8 mouse cellular contexts compared by ENCODE assay signal in genomic region chr2:154223265-154223916, GRCm38 (mm10). TPM values are rescaled to one million over a fixed set of nuclear protein-coding genes. Genes with fewer than 3 reads are reported as not detected.
A peak's percentile ranks its signal among the peaks of the same experiment; 100 is the strongest.
DNase-seq lines count a peak whose midpoint lies in the region; ATAC-seq lines count a peak whose summit lies in the region.

Bpifb5 (plus strand) TSS chr2:154223742.

- H3K4me3 ChIP-seq in hindbrain, embryonic 10.5 days = peak within 1 kb of the TSS; percentile 14; the same call in 1 of the 2 replicates
- no peak within 1 kb of the TSS for H3K4me3 ChIP-seq in hindbrain, embryonic 12.5 days
- peak within 1 kb of the TSS; percentile 37 for H3K4me3 ChIP-seq in forebrain, embryonic 10.5 days
- H3K4me3 ChIP-seq in intestine, embryonic 16.5 days (ENCODE audit: low read length) = no peak within 1 kb of the TSS
- no peak within 1 kb of the TSS for H3K4me3 ChIP-seq in lung, embryonic 16.5 days (ENCODE audit: low read length)
- no peak within 1 kb of the TSS for H3K4me3 ChIP-seq in stomach, embryonic 14.5 days (ENCODE audit: low read depth, low read length)

- no peaks in the 10 kb centered on the region for H3K36me3 ChIP-seq in hindbrain, embryonic 10.5 days
- no peaks in the 10 kb centered on the region for H3K36me3 ChIP-seq in hindbrain, embryonic 12.5 days
- H3K36me3 ChIP-seq in forebrain, embryonic 10.5 days (replicated peaks) = no peaks in the 10 kb centered on the region
- H3K36me3 ChIP-seq in intestine, embryonic 16.5 days (ENCODE audit: control insufficient read depth, insufficient read depth, low read length) = no peaks in the 10 kb centered on the region
- H3K36me3 ChIP-seq in lung, embryonic 16.5 days (ENCODE audit: control insufficient read depth, insufficient read depth, low read length) = no peaks in the 10 kb centered on the region
- H3K36me3 ChIP-seq in stomach, embryonic 14.5 days (ENCODE audit: control insufficient read depth, insufficient read depth, low read length) = no peaks in the 10 kb centered on the region

- no peak within 1 kb of the TSS; the same call in 1 of the 2 replicates for H3K4me2 ChIP-seq in hindbrain, embryonic 12.5 days (replicated peaks)
- H3K4me2 ChIP-seq in intestine, embryonic 16.5 days (ENCODE audit: low read depth, low read length) = no peak within 1 kb of the TSS
- peak within 1 kb of the TSS; percentile 36 for H3K4me2 ChIP-seq in lung, embryonic 16.5 days (ENCODE audit: low read depth, low read length)
- H3K4me2 ChIP-seq in stomach, embryonic 14.5 days (replicated peaks; ENCODE audit: low read depth, low read length) = no peak within 1 kb of the TSS

- H3K9me3 ChIP-seq in hindbrain, embryonic 10.5 days = no peaks in the 10 kb centered on the region
- no peaks in the 10 kb centered on the region for H3K9me3 ChIP-seq in hindbrain, embryonic 12.5 days (replicated peaks)
- H3K9me3 ChIP-seq in forebrain, embryonic 10.5 days = no peaks in the 10 kb centered on the region
- H3K9me3 ChIP-seq in intestine, embryonic 16.5 days (ENCODE audit: control insufficient read depth, low read length) = no peaks in the 10 kb centered on the region
- no peaks in the 10 kb centered on the region for H3K9me3 ChIP-seq in lung, embryonic 16.5 days (ENCODE audit: control insufficient read depth, low read length)
- no peaks in the 10 kb centered on the region for H3K9me3 ChIP-seq in stomach, embryonic 14.5 days (ENCODE audit: control insufficient read depth, low read depth, low read length)

- H3K27ac ChIP-seq in hindbrain, embryonic 10.5 days = peak within 1 kb of the TSS; percentile 71
- H3K27ac ChIP-seq in hindbrain, embryonic 12.5 days = no peak within 1 kb of the TSS
- H3K27ac ChIP-seq in forebrain, embryonic 10.5 days = peak within 1 kb of the TSS; percentile 74
- no peak within 1 kb of the TSS for H3K27ac ChIP-seq in intestine, embryonic 16.5 days (ENCODE audit: low read length)
- peak within 1 kb of the TSS; percentile 81 for H3K27ac ChIP-seq in lung, embryonic 16.5 days (ENCODE audit: low read length)
- no peak within 1 kb of the TSS for H3K27ac ChIP-seq in stomach, embryonic 14.5 days (ENCODE audit: low read length)

- WGBS in hindbrain, embryonic 10.5 days = 4% methylated on average over 14 of the region's 14 CpGs
- 5% methylated on average over 14 of the region's 14 CpGs for WGBS in hindbrain, embryonic 12.5 days
- WGBS in forebrain, embryonic 10.5 days = 5% methylated on average over 14 of the region's 14 CpGs
- WGBS in intestine, embryonic 16.5 days = 5% methylated on average over 14 of the region's 14 CpGs
- WGBS in lung, embryonic 16.5 days = 6% methylated on average over 14 of the region's 14 CpGs
- WGBS in stomach, embryonic 14.5 days = 6% methylated on average over 14 of the region's 14 CpGs

- peak; percentile 60 for DNase-seq in hindbrain, embryonic 10.5 days (ENCODE audit: low spot score)
- DNase-seq in forebrain, embryonic 10.5 days (ENCODE audit: extremely low spot score, low spot score) = peak; percentile 61
- DNase-seq in MN1 (ENCODE audit: low spot score) = no peak
- no peak for DNase-seq in B cell, adult 2 months

- H3K4me1 ChIP-seq in hindbrain, embryonic 10.5 days (replicated peaks) = peaks cover 28% of the 10 kb centered on the region
- peaks cover 14% of the 10 kb centered on the region for H3K4me1 ChIP-seq in hindbrain, embryonic 12.5 days
- H3K4me1 ChIP-seq in forebrain, embryonic 10.5 days = peaks cover 32% of the 10 kb centered on the region
- peaks cover 6% of the 10 kb centered on the region for H3K4me1 ChIP-seq in intestine, embryonic 16.5 days (ENCODE audit: control insufficient read depth, insufficient read depth, low read length)
- peaks cover 15% of the 10 kb centered on the region for H3K4me1 ChIP-seq in lung, embryonic 16.5 days (replicated peaks; ENCODE audit: control insufficient read depth, insufficient read depth, low read length)
- H3K4me1 ChIP-seq in stomach, embryonic 14.5 days (ENCODE audit: control insufficient read depth, insufficient read depth, low read length) = peaks cover 8% of the 10 kb centered on the region; the same call in 1 of the 2 replicates

- H3K9ac ChIP-seq in hindbrain, embryonic 12.5 days = no peak within 1 kb of the TSS
- no peak within 1 kb of the TSS; the same call in 1 of the 2 replicates for H3K9ac ChIP-seq in intestine, embryonic 16.5 days (ENCODE audit: low read depth, low read length)
- H3K9ac ChIP-seq in lung, embryonic 16.5 days (ENCODE audit: low read length) = no peak within 1 kb of the TSS
- H3K9ac ChIP-seq in stomach, embryonic 14.5 days (replicated peaks; ENCODE audit: low read depth, low read length) = no peak within 1 kb of the TSS

- no peak for ATAC-seq in hindbrain, embryonic 12.5 days (ENCODE audit: low FRiP score)
- 0 out of 2 replicates have a peak, but pooled peaks have one; percentile 40 for ATAC-seq in intestine, embryonic 16.5 days
- ATAC-seq in lung, embryonic 16.5 days (ENCODE audit: low read depth) = peak; percentile 87
- peak; percentile 47; the same call in 1 of the 2 replicates for ATAC-seq in stomach, embryonic 14.5 days (ENCODE audit: insufficient number of reproducible peaks, insufficient read depth, low FRiP score, low read depth)

- H3K27me3 ChIP-seq in hindbrain, embryonic 10.5 days (ENCODE audit: insufficient read depth, poor library complexity, severe bottlenecking) = no peaks in the 10 kb centered on the region
- no peaks in the 10 kb centered on the region for H3K27me3 ChIP-seq in hindbrain, embryonic 12.5 days
- H3K27me3 ChIP-seq in forebrain, embryonic 10.5 days (ENCODE audit: poor library complexity, severe bottlenecking) = no peaks in the 10 kb centered on the region
- no peaks in the 10 kb centered on the region for H3K27me3 ChIP-seq in intestine, embryonic 16.5 days (replicated peaks; ENCODE audit: control insufficient read depth, insufficient read depth, low read length)
- H3K27me3 ChIP-seq in lung, embryonic 16.5 days (ENCODE audit: control insufficient read depth, insufficient read depth, low read depth, low read length) = no peaks in the 10 kb centered on the region
- no peaks in the 10 kb centered on the region for H3K27me3 ChIP-seq in stomach, embryonic 14.5 days (ENCODE audit: control insufficient read depth, insufficient read depth, low read length)

RNA-seq across cellular contexts. Expression of gene Bpifb5, which starts in this region (rescaled TPM):
- 0.30 and 0.41 TPM in 2 replicates for polyA plus RNA-seq in hindbrain, embryonic 10.5 days (2016; fragmentation: Nextera tagmentation; extraction: Ambion mirVana)
- polyA plus RNA-seq in hindbrain, embryonic 12.5 days (2016; fragmentation: Nextera tagmentation; extraction: Ambion mirVana) = 0.30 and 0.36 TPM in 2 replicates
- polyA plus RNA-seq in forebrain, embryonic 10.5 days (2016; fragmentation: Nextera tagmentation; extraction: Ambion mirVana) = 0.18 and 0.33 TPM in 2 replicates
- 0.07 TPM in 1 of 2 replicates, not detected in the other for polyA plus RNA-seq in intestine, embryonic 16.5 days (2015; fragmentation: Nextera tagmentation; extraction: Ambion mirVana)
- 2.3 and 2.4 TPM in 2 replicates for polyA plus RNA-seq in lung, embryonic 16.5 days (2015; fragmentation: Nextera tagmentation; extraction: Ambion mirVana)
- 0.45 and 1.0 TPM in 2 replicates for polyA plus RNA-seq in stomach, embryonic 14.5 days (2014; fragmentation: Nextera tagmentation; extraction: Ambion mirVana)

Comparison
In these comparisons a context has a peak if more than half of its experiments do, and no peak if none do; other contexts are left out.
1. Peak in DNase-seq, H3K4me3 ChIP-seq and H3K27ac ChIP-seq in hindbrain, embryonic 10.5 days; RNA of the gene not detected or under 1 TPM.
2. Peak in DNase-seq, H3K4me3 ChIP-seq and H3K27ac ChIP-seq in forebrain, embryonic 10.5 days; RNA of the gene not detected or under 1 TPM.
3. Peak in ATAC-seq in intestine, embryonic 16.5 days; RNA of the gene not detected or under 1 TPM.